Mouse (Mus musculus): ENCODE measurements around the gene Ispd. TPM values are rescaled to one million over a fixed set of nuclear protein-coding genes. Genes with fewer than 3 reads are reported as not detected.
"Not testable (repeated sequence)": the region's sequence is repeated elsewhere in the genome, so short reads cannot be mapped to it uniquely, and the experiment has no call there.

Ispd gene
- total RNA-seq (2021): 1 to 10 TPM; 5.9 to 6.8 TPM
- long read RNA-seq, experiment 1, partial matches to known transcripts: 1 of 6 reads
- long read RNA-seq, experiment 1, other reads (novel, unspliced or antisense): 0 of 6 reads
- long read RNA-seq, experiment 2, transcript Ispd-201 (10 exons, 2,690 nt): major isoform, 18 of 22 reads
- long read RNA-seq, experiment 2, partial matches to known transcripts: 1 of 22 reads
- long read RNA-seq, experiment 2, other reads (novel, unspliced or antisense): 2 of 22 reads

DNA sequence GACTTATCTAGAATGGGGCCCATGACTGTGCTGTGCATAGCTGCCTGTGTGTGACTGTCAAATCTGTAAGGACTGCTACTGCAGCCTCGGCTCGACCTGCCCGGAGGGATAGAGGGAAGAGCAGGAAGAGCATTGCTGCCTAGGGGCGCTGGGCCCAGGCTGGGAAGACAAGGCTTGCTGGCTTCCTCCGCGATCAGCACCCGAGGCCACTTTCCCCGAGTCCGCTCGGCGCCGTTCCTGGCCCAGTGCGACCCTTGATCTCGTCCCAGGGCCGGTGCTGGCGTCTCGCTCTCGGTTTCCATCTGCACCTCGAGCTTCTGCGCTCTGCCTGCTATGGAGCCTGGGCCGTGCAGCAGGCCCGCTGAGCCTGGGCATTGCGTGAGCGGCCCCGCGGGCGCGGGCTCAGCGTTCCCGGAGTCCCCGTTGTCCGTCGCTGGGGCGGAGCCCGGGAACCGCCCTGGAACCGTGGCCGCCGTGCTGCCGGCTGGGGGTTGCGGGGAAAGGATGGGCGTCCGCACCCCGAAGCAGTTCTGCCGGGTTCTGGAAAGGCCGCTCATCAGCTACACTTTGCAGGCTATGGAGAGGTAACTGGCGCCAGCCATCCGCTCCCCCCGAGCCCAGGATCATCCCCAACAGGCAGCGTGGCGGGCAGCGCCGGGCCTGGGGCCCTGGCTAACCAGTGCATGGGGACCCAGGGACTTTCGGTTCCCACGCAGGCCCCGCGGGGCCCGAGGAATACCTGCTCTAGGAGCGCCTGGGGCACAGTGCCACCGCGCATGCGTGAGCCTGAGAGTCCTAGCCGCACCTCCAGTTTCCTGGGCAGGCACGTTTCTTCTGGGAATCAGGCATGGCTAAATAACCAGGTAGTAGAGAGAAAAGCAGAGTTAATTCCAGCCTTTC lies at the start of gene Ispd, which contains the start of gene D630036H23Rik:
Gene Ispd, plus strand, starts transcription at position 10 of the 900 bp plus-strand sequence.
Gene D630036H23Rik, minus strand, starts transcription at position 741 of the 900 bp plus-strand sequence.
- DNase-seq (ENCODE audit: low spot score in 2 of 2): peak; percentile 83 to 85

DNA sequence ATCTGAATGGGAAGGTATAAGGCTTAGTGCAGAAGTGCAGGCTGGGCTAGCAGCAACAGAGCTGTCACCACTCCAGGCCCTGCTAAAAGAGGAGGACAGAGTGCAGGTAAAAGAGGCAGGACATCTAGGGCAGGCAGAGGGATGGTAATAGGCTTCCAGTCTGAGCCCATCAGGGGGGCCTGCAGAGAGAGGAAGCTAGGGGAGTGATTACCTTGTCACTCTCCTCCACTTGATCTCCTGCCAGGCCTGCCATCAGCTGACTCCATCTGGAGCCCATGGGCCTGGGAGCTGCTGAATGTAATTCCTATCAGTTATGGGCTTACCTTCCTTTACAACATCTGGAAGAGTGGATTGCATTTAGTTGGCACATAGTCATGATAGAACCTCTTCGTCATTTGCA lies 48.6 kb upstream of the Ispd start:
- DNase-seq (ENCODE audit: low spot score in 2 of 2): no peak

- no peak for DNase-seq (ENCODE audit: low spot score in 2 of 2)
Measured at GRCm38 (mm10) chr12:36333837-36334281, 47.4 kb upstream of the Ispd start.

- no peak for DNase-seq (ENCODE audit: low spot score in 2 of 2)
Measured at GRCm38 (mm10) chr12:36344131-36344530, 37.1 kb upstream of the Ispd start.

- no peak for DNase-seq (ENCODE audit: low spot score in 2 of 2)
Measured at GRCm38 (mm10) chr12:36360064-36360463, 21.2 kb upstream of the Ispd start.

DNA sequence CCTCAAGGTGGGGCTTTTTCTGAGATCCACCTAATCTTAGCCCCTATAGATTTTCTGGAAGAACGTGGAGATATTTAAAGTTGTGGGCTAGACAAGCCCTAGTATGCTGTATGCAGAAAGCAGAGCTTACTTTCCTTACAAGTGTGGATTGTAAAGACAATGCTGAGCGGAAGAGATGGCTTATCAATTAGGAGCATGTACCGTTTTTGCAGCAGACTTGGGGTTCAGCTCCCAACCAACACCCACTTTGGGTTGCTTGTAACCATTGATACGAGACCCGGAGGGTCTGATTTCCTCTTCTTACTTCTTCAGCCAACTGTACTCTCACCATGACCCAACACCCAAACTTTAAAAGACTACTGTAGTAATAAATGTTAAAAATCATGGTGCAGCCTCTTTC lies 20.6 kb upstream of the Ispd start:
- no peak for DNase-seq (ENCODE audit: low spot score in 2 of 2)

DNA sequence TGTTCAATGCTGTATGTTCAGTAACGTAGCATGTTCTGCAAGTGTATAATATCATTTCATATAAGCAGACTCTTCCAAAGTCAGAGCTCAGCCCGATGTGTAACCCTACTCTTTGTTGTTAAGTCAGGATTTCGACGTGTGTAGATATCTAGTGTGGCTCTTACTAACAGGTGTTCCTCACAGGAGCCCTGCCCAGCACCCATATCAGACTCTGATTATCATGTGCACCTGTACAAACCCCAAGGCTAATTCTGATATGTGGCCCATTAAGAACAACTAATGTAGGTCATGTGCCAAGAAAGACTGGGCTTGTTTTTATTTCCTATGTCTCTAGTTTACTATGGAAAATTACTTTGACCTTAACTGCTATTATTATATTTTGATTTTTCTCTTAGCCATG lies 17.2 kb upstream of the Ispd start:
- no peak for DNase-seq (ENCODE audit: low spot score in 2 of 2)

- no peak for DNase-seq (ENCODE audit: low spot score in 2 of 2)
Measured at GRCm38 (mm10) chr12:36373237-36373998, 7.8 kb upstream of the Ispd start.

DNA sequence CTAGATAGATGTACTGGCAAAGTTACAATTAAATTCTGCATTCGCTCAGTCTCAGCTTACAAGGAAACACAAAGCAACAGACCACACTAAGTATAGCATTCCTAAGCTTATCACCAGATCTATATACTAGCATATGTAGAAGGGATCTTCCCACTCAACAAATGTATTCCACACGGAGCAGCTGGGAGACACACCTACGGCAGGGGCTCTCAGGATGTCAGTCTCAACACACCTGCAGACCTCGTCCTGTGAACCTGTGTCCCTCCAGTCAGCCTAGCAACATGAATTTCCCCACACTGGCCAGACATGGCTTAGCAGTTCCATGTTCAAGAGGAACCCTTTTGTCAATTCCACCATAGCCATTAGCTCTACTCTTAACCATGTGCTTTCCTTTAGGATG lies 4.9 kb upstream of the Ispd start:
- not testable (repeated sequence) for DNase-seq (ENCODE audit: low spot score in 2 of 2)

DNA sequence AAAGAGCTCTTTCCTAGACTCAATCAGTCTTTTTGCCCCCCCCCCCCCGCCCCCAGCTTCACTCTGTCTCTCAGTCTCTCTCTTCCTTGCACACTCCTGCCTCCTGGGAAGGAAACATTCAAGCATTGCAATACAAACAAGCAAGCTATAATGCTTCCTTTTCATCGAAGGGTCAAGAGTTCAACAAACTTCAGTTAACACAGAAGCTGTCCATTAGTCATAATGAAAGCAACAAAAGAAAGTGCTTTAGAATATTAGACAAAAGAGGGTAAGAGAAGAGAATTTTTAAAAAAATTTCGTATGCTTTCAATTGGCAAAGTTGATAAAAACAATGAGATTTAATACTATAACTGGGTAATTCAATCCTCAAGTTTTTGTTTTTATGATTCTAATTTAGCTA lies 996 bp upstream of the Ispd start:
- DNase-seq (ENCODE audit: low spot score in 2 of 2): no peak

- no peak for DNase-seq (ENCODE audit: low spot score in 2 of 2)
Measured at GRCm38 (mm10) chr12:36380806-36381205, 444 bp upstream of the Ispd start.

GRCm38 (mm10) chr12:36385386-36385785 lies 4.1 kb downstream of the Ispd start:
- no peak for DNase-seq (ENCODE audit: low spot score in 2 of 2)

GRCm38 (mm10) chr12:36386991-36387390 lies 5.7 kb downstream of the Ispd start:
- no peak for DNase-seq (ENCODE audit: low spot score in 2 of 2)

DNA sequence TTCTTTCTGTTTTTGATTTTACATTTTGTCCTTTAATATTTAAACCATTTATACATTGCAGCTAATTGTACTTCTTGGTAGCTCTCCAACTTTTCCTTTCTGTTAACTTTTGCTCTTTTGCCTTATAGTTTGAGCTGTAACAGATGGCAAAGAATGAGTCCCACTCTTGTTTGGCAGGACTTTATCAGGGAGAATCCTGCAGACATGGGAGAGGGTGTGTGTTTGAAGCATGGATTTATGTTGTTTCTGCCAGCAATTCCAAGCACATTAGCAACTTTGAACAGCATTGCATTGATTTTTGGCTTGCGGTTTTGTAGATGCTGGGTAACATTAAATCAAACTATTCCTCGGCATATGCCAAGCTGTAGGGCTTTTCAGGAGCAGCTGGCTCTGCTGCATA lies 13.9 kb downstream of the Ispd start:
- no peak for DNase-seq (ENCODE audit: low spot score in 2 of 2)

- DNase-seq (ENCODE audit: low spot score in 2 of 2): no peak
Measured at GRCm38 (mm10) chr12:36423677-36424076, 42.4 kb downstream of the Ispd start.

DNA sequence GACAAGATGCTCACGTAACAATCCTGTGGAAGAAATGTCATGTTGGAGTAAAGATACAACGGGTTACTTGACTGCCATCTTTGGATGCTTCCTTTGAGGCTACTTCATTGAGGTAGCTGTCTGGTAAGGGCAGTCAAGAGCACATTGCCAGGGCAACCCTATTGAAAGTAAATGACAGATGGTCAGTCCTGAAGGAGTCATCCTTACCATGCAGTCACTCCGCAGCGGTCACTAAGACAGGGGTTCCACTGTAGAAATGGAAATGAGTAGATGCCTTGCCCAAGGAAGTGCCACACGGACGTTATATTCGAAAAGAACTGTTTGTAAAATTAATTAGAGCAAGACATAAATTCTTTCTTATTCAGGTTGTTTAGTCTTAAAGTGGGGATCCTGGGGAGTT lies 44.0 kb downstream of the Ispd start:
- no peak for DNase-seq (ENCODE audit: low spot score in 2 of 2)

DNA sequence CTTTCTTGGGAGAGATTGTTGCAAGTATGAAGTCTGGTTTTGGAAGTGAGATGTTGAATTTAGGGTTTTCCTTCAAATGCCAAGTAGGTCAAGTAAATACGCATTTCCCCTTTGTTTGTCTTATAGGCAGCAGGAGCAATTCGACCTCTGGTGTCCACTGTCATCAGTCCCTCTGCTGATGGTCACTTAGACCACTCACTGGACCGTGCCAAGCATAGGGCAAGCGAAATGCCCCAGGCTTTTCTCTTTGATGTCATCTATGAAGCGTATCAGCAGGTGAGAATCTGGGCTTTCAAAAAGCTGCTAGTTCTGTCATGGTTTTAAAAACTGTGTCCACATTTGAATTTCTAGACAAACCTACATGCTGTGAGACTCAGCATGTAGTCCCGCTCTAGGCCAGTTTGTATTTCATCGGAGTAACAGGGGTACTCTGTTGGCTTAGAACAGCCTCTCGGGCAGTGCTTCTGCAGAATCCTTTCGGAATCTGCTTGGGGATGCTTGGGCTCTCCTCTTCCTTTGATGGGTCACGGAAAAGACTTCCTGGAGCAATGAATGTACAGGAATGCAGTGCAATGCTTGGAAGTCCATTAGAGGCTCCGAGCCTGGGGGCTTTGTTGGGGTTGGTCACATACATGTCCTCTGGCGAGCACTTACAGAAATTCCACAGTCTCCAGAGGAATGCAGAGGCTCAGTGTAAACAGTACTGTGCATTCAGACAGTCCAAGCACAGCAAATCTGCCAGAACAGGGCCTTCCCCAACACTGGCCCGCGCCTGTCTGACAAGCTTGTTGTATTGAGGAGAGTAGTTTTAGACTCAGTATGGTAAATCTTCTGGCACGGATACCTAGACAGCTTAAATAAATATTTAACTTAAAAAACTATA lies 45.2 kb downstream of the Ispd start:
- DNase-seq (ENCODE audit: low spot score in 2 of 2): no peak

DNA sequence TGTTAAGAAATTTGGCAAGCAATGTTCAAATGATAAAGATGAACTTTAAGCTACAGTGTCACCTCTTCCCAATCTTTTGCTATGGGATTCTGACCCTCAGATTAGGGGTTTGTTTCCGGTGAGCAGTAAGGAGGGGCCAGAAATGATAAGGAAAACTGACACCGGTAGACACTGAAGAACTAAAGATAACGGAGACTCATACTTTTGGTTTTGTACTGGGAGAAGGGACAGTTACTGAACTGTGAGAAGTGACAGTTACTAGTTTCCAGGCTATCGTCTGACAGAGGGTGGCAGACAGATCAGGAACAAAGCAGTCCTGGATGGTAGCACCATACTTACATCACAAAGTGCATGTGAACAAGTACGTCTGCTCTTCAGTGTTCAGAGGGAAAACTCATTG lies 55.7 kb downstream of the Ispd start:
- DNase-seq (ENCODE audit: low spot score in 2 of 2): no peak

DNA sequence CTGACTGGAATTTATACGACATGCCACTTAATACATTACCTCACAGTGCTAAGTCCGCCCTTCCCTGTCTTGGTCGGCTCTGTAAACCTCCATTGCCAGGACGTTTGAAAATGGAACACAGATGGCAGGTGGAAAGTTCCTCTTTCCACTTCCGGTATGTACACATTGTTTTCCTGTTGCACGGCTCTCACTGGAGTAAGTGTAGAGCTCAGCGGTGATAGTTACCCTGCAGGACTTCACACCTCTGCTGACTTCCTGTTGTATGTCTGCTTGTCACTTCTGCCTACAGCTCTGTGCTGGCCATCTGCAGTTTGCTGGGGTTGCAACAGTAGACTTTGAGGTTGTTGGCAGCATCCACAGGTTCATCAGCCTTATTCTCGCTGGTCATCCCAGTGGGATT lies 58.1 kb downstream of the Ispd start:
- DNase-seq (ENCODE audit: low spot score in 2 of 2): no peak

DNA sequence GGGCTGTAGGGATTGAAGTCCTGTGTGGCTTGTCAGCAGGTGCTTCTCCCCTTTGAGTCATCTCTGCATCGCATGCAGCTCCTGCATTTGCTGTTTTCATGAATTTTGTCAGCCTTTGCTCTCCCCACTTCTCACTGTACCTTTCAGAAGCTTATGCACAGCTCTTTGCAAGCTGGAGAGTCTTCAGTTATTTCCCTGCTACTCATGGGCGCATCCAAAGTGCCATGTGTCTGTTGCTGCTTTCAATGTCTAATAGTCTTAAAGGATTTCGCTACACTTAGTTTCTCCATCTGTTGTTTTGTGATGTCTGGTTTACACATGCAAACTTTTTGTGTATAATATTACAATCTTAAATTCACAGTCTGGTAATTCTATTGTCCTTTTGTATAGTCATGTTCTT lies 74.8 kb downstream of the Ispd start:
- no peak for DNase-seq (ENCODE audit: low spot score in 2 of 2)

DNA sequence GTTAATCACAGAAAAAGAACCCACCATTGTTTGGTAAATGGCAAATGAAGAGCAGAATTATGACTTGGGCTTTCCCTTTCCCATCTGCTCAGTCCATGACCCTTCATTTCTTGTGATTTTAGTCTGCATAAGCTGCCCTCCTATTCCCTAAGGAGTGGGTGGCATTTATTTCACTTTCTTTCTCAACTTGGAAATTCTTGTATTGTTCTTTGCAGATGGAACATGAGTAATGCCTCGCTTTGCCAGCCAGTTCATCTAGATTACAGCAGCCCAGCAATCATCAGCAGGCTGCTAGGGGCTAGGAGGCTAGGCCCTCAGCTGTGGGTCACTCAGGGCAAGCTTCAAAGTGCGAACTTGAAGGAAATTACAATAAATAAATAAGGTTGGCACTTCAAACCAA lies 76.5 kb downstream of the Ispd start:
- DNase-seq (ENCODE audit: low spot score in 2 of 2): no peak

Data from adrenal gland, adult 18-20 months (tissue).